Mouse (Mus musculus): Measurements from ENCODE around the gene Cldn7.
A peak's percentile ranks its signal among the peaks of the same experiment; 100 is the strongest.

Gene Cldn7

DNA sequence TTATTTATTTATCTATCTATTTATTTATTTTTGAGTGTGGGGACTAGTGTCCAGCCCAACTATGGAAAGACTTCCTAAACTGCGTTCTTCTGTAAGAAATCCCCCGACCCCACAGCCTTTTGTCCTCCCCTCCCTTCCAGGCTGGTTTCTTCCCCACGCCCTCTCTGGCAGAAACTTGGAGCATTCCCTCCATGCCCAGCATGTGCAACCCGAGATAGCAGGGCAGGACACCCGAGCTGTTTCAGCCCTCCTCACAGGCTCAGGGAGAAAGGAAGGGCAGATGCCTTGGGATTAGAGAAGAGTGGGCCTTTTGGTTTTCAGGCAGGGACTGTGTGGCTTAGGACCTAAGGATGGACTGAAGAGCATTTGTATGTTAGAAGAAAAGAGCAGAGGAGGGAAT is 18.3 kb downstream of the Cldn7 start:
- DNase-seq (ENCODE audit: low read depth, low spot score), result no peak
- no peaks in the 10 kb centered on the region; the same call in 1 of the 2 replicates for H3K27me3 ChIP-seq (ENCODE audit: control insufficient read depth, insufficient read depth, low read length, poor library complexity, severe bottlenecking)
- peaks cover 10% of the 10 kb centered on the region for H3K36me3 ChIP-seq (ENCODE audit: control insufficient read depth, insufficient read depth, low read length, poor library complexity, severe bottlenecking)

DNA sequence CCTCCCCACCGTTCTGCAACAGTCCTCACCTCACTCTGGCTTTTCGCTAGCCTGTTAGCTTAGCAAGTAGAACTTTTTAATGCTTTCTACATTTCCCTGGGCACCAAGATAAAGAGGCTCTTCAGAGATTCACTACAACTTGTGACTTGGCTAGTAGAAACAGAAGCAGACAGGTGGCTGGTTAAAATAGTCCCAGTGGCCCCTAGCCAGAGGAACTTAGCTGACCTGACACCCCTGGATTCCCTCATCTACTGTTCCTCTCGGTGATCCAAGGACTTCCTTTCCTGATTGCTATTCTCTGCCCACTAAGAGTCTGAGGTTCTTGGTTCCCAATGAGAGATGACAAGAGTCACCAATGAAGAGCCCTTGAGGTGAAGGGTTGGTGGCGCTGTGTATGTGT is 18.8 kb downstream of the Cldn7 start:
- DNase-seq (ENCODE audit: low read depth, low spot score), result no peak
- Histone ChIP-seq H3K27me3 (ENCODE audit: control insufficient read depth, insufficient read depth, low read length, poor library complexity, severe bottlenecking) (no peaks in the 10 kb centered on the region; the same call in 1 of the 2 replicates), H3K36me3 (ENCODE audit: control insufficient read depth, insufficient read depth, low read length, poor library complexity, severe bottlenecking) (peaks cover 10% of the 10 kb centered on the region)

DNA sequence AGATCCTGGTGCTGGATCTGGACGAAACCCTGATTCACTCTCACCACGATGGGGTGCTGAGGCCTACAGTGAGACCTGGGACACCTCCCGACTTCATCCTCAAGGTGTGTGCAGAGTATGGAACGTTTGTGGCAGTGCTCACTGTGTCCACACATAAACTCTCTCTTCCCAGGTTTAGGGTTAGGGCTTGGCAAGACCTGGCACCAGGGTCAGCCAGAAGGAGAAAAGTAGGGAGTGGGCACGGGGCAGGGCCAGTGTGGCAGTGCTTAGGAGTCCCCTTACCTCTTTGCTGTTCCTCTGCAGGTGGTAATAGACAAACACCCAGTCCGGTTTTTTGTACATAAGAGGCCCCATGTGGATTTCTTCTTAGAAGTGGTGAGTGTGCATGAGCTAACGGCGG is 19.9 kb downstream of the Cldn7 start:
- no peaks in the 10 kb centered on the region; the same call in 1 of the 2 replicates for H3K27me3 ChIP-seq (ENCODE audit: control insufficient read depth, insufficient read depth, low read length, poor library complexity, severe bottlenecking)
- peaks cover 13% of the 10 kb centered on the region for H3K36me3 ChIP-seq (ENCODE audit: control insufficient read depth, insufficient read depth, low read length, poor library complexity, severe bottlenecking)
- DNase-seq (ENCODE audit: low read depth, low spot score), result no peak

DNA sequence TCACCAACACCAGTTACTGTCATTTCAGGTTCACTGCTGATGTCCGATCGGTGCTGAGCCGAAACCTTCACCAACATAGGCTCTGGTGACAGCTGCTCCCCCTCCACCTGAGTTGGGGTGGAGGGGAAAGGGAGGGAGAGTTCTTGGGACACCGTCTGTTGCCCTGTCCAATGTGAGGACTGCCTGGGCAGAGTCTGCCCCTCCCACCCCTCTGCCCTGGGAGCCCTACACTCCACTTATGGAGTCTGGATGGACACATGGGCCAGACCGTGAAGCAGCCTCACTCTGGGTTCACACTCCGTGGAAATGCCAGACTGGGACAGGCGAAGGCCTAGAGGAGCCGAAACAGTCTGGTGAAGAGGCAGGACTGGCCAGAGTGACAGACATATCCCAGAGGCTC is 25.4 kb downstream of the Cldn7 start:
- no peak for DNase-seq (ENCODE audit: low read depth, low spot score)

DNA sequence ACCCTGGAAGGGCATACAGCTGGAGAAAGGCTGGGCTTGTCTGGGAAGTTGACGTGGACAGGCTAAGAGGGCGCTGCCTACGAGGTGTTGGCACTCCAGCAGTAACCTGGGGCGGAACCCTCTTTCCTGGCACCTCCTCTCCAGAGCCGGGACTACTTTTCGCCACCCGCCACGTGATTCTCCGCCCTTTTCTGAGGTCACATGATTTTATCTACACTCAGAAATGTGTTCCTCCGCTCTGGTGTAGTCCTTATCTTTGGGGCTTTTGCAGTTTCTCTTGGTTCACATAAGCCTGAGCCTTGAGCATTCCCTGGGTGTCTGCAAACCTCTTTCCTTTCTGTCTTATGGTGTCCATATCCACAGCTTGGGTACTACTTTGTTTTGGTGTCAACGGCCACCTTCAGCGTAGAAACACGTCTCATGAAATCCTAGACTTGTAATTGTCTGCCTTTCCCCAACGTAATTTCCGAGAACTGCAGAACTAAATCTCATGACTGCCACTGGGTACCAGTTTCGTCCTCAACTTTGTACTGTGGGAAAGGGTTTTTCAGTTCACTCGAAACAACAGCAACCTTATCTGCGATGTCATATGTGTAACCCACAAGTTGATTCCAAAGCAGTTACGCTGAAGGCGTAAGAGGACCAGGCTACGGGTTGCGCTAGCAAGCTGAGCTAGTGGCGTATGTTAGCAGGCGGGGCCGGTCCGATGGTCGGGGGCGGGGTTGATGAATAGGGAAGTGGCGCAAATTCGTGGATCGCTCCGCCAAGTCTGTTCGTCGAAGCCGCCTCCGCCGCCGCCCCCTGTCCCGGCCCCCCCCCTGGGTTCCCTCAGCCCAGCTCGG is 26.5 kb downstream of the Cldn7 start, which contains the start of gene Gabarap:
Gabarap (plus strand) TSS at position 294 of the 842 bp plus-strand sequence.
- H3K36me3 ChIP-seq (ENCODE audit: control insufficient read depth, insufficient read depth, low read length, poor library complexity, severe bottlenecking), result peaks cover 18% of the 10 kb centered on the region
- no peaks in the 10 kb centered on the region; the same call in 1 of the 2 replicates for H3K27me3 ChIP-seq (ENCODE audit: control insufficient read depth, insufficient read depth, low read length, poor library complexity, severe bottlenecking)
- peak; percentile 98 for DNase-seq (ENCODE audit: low read depth, low spot score)

More for the DNA sequence above, 25.4 kb downstream of the Cldn7 start:
- H3K27me3 ChIP-seq (ENCODE audit: control insufficient read depth, insufficient read depth, low read length, poor library complexity, severe bottlenecking), result no peaks in the 10 kb centered on the region; the same call in 1 of the 2 replicates
- H3K36me3 ChIP-seq (ENCODE audit: control insufficient read depth, insufficient read depth, low read length, poor library complexity, severe bottlenecking), result peaks cover 19% of the 10 kb centered on the region

DNA sequence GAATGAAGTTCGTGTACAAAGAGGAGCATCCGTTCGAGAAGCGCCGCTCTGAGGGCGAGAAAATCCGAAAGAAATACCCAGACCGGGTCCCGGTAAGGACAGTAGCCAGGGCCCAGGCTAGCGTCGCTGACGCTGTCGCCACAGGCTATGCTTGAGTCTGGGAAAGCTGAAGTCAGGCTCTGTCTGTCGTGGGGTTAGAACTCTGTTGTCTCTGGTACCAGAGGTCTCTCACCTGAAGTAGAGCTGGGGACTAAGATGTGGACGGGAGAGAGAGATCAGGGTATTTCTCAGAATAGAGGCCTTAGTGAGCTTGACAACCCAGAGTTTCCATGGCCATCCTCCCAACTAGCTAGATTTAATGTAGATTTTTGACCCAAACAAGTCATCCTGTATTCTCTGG is 27.1 kb downstream of the Cldn7 start:
- Histone ChIP-seq H3K36me3 (ENCODE audit: control insufficient read depth, insufficient read depth, low read length, poor library complexity, severe bottlenecking) (peaks cover 15% of the 10 kb centered on the region), H3K27me3 (ENCODE audit: control insufficient read depth, insufficient read depth, low read length, poor library complexity, severe bottlenecking) (no peaks in the 10 kb centered on the region; the same call in 1 of the 2 replicates)
- no peak for DNase-seq (ENCODE audit: low read depth, low spot score)

DNA sequence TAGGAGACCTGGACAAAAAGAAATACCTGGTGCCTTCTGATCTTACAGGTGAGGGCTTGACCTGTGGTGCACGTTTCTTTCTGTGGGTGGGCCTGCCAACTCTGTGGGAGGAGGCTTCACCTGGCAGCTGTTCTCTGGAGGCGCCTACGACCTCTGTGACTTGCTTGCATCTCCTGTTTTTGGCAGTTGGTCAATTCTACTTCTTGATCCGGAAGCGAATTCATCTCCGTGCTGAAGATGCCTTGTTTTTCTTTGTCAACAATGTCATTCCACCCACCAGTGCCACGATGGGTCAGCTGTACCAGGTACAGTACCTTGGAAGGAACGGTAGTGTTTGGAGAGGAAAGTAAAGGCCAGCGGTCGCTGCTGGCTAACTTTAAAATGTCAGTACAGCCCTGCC is 27.8 kb downstream of the Cldn7 start:
- Histone ChIP-seq H3K36me3 (ENCODE audit: control insufficient read depth, insufficient read depth, low read length, poor library complexity, severe bottlenecking) (peaks cover 15% of the 10 kb centered on the region), H3K27me3 (ENCODE audit: control insufficient read depth, insufficient read depth, low read length, poor library complexity, severe bottlenecking) (no peaks in the 10 kb centered on the region; the same call in 1 of the 2 replicates)
- DNase-seq (ENCODE audit: low read depth, low spot score), result no peak

DNA sequence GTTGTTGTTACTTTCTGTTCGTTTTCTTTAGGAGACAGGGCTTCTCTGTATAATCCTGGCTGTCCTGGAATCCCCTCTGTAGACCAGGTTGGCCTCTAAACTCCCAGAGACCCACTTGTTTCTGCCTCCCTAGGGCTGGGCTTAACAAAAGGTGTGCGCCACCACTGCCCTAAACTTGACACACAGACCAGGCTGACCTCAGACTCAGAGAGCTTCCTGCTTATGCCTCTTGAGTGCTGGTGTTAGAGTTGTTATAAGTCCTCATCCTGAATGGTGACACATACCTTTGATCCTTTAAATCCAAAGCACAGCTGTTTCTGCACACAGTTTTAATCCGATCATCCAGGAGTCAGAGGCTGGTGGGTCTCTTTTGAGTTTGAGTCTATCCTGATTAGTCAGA is 28.4 kb downstream of the Cldn7 start:
- H3K36me3 ChIP-seq (ENCODE audit: control insufficient read depth, insufficient read depth, low read length, poor library complexity, severe bottlenecking), result peaks cover 15% of the 10 kb centered on the region
- DNase-seq (ENCODE audit: low read depth, low spot score), result no peak
- H3K27me3 ChIP-seq (ENCODE audit: control insufficient read depth, insufficient read depth, low read length, poor library complexity, severe bottlenecking), result no peaks in the 10 kb centered on the region; the same call in 1 of the 2 replicates

DNA sequence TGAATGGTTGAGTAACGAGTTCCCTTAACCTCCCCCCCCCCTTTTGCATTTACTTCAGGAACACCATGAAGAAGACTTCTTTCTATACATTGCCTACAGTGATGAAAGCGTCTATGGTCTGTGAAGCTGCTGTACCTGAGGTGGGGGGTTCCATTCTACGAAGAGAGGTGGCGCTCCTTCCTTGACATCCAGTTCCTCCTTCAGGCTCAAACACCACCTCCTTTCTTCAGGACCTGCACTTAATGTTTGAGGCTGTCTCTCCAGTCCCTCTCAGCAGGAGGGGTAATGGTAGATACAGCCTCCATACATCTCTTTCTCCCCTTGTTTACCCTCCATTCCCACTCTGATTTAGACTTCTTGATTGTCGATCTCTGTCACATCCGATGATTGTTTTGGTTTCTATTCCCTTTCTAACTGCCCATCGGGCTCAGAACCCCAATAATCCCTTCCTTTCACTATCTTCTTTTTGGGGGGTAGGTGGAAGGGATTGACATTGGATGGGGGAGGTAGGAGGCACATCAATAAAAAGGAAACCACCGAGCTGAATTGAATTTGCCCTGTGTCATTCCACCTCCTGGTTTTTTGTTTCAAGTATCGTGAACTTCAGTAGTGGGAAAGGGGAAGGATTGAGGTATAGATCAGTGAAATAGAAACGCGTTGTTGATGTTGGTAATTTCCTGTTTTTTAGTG is 30.0 kb downstream of the Cldn7 start:
- H3K36me3 ChIP-seq (ENCODE audit: control insufficient read depth, insufficient read depth, low read length, poor library complexity, severe bottlenecking), result peaks cover 22% of the 10 kb centered on the region
- H3K27me3 ChIP-seq (ENCODE audit: control insufficient read depth, insufficient read depth, low read length, poor library complexity, severe bottlenecking), result no peaks in the 10 kb centered on the region; the same call in 1 of the 2 replicates
- no peak for DNase-seq (ENCODE audit: low read depth, low spot score)

DNA sequence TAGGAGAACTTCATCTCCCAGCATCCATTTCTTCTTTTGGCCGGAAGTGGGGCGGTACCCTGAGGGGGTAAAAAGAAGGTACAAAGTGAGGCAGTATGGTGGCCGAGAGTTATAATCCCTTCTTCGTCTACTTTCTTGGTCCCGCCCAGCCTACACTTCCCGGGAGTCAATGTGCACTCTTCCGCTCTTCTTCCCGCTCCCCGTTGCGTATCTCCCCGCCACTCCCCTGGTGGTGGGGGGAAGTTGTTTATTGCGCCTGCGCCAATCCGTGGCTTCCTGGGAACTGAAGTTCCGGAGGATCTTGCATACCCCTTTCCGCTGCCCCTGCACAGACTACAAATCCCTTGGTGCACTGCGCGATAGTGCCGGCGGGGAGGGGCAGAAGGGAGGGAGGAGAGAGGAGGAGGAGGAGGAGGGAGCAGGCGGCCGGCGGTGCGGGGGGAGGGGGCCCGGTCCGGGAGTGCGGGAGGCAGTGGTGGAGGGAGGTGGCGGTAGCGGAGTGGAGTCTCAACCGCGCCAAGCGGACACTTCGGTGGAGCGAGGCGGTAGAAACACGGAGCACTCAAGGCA is 30.9 kb downstream of the Cldn7 start, which contains the start of gene Phf23:
Phf23 (plus strand) TSS at position 387 of the 570 bp plus-strand sequence.
- peaks cover 18% of the 10 kb centered on the region for H3K36me3 ChIP-seq (ENCODE audit: control insufficient read depth, insufficient read depth, low read length, poor library complexity, severe bottlenecking)
- peak; percentile 98 for DNase-seq (ENCODE audit: low read depth, low spot score)
- H3K27me3 ChIP-seq (ENCODE audit: control insufficient read depth, insufficient read depth, low read length, poor library complexity, severe bottlenecking), result no peaks in the 10 kb centered on the region

DNA sequence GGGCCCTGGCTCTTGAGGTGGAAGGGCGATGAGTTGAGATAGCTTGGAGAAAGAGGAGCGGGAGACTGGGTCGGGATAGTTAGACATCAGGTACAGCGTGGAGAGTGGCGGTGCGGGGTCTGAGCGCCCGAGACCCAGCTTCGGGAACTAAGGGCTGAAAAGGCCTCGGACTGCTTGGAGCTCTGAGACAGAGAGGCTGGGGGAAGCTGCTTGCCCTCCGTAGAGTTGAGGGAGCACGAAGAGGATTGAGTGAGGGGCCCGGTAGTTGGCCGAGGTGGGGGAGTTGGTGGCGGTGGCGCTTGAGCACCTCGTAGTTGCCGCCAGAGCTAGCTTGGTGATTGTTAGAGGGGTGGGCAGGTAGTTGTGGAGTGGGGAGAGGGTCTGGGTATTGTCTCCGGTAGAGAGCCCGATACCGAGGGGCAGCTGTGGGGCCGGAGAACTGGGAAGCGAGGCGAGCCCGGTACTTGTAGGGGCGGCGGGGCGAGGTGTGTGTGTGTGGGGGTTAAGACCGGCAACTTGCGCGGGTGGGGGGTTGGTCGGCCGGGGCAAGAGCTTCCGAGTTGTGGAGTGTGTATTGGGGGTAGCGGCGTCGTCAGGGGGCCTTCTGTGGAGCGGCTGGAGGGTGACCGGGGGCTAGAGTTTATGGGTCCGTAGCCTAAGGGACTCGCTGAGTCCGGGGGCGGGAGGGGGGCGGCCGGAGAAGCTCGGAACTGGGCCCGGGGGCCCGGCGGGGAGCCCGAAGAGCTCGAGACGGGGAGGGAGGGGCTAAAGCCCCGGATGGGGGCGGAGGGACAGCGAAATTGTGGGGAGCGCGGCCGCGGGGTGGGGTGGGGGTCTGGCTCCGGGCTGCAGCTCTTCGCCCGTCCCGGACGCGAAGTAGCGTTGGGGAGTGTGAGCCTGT is 31.8 kb downstream of the Cldn7 start:
- peak; percentile 74 for DNase-seq (ENCODE audit: low read depth, low spot score)
- no peaks in the 10 kb centered on the region for H3K27me3 ChIP-seq (ENCODE audit: control insufficient read depth, insufficient read depth, low read length, poor library complexity, severe bottlenecking)
- H3K36me3 ChIP-seq (ENCODE audit: control insufficient read depth, insufficient read depth, low read length, poor library complexity, severe bottlenecking), result peaks cover 18% of the 10 kb centered on the region

DNA sequence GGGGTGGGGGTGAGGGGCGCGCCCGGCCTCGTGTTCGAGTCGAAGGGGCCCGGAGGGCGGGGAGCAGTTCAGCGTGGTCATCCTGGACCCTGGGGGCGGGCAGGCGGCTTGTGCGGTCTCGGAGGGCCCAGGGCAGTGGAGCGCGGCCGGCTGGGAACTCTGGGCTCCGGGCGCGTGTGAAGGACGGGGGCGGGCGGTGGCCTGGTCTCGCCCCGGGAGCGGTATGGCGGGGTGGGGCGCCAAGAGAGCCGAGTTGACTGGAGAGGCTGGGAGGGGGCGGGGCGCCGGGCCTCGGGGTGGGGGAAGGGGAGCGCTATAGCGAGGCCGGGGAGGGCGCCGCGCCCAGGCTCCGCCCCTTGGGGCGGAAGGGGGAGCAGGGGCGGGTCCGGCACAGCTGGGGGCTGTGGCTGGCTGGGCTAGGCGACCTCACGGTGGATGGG is 32.5 kb downstream of the Cldn7 start:
- DNase-seq (ENCODE audit: low read depth, low spot score), result peak; percentile 90
- no peaks in the 10 kb centered on the region for H3K27me3 ChIP-seq (ENCODE audit: control insufficient read depth, insufficient read depth, low read length, poor library complexity, severe bottlenecking)
- H3K36me3 ChIP-seq (ENCODE audit: control insufficient read depth, insufficient read depth, low read length, poor library complexity, severe bottlenecking), result peaks cover 18% of the 10 kb centered on the region

DNA sequence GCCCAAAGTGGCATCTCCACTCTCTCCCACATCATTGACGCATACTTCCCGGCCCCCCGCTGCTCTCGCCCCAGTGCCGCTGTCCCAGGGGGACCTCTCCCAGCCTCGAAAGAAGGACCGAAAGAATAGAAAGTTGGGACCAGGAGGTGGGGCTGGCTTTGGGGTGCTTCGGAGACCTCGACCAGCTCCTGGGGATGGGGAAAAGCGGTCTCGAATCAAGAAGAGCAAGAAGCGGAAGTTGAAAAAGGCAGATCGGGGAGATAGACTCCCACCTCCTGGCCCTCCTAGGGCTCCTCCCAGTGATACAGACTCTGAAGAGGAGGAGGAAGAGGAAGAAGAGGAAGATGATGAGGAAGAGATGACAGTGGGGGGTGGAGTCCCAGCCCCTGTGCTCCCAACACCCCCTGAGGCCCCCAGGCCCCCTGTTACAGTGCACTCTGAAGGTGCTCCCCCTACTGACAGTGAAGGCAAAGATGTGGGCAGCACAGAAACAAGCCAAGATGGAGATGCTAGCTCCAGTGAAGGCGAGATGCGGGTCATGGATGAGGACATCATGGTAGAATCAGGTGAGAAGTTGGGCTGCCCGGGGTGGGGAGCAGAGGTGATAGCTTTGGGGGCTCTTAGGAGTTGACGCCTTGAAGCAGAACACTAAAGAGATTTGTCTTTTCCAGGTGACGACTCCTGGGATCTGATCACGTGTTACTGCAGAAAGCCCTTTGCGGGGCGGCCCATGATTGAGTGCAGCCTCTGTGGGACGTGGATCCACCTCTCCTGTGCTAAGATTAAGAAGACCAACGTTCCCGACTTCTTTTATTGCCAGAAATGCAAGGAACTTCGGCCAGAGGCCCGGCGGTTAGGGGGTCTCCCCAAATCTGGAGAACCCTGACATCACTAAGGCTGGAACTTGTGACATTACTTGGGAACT is 34.2 kb downstream of the Cldn7 start:
- DNase-seq (ENCODE audit: low read depth, low spot score), result peak; percentile 37
- H3K36me3 ChIP-seq (ENCODE audit: control insufficient read depth, insufficient read depth, low read length, poor library complexity, severe bottlenecking), result peaks cover 15% of the 10 kb centered on the region

More for the DNA sequence above, 34.2 kb downstream of the Cldn7 start:
- H3K27me3 ChIP-seq (ENCODE audit: control insufficient read depth, insufficient read depth, low read length, poor library complexity, severe bottlenecking), result no peaks in the 10 kb centered on the region
